Mouse (Mus musculus) megakaryocyte-erythroid progenitor cell, adult 5-6 weeks (primary cell): ENCODE results near the gene Tgm4. TPM values are rescaled to one million over a fixed set of nuclear protein-coding genes. Genes with fewer than 3 reads are reported as not detected.

ENCODE experiments used
- ATAC-seq: replicated peaks from 2 replicates; pipeline ENCODE4 v1.8.0; 2016; ENCODE audit warnings: mild to moderate bottlenecking, inconsistent platforms; ENCODE audit not compliant: severe bottlenecking, poor library complexity, low FRiP score, low TSS enrichment
- total RNA-seq, 2 experiments: library from RNA; stranded (forward) in 1 of 2; stranded (reverse) in 1 of 2; fragments of 200-1000, 215-1000 nt in 1 of 2; fragments of >200 nt in 1 of 2; fragmentation: Nextera tagmentation in 1 of 2; gene quantifications; 2 replicates each; pipeline ENCODE4 v1.2.3; 2014 to 2017

Tgm4 gene
- total RNA-seq (2014; fragmentation: Nextera tagmentation): 0.62 TPM in 1 of 2 replicates, not detected in the other
- 0.42 and 1.4 TPM in 2 replicates for total RNA-seq (2017)

DNA sequence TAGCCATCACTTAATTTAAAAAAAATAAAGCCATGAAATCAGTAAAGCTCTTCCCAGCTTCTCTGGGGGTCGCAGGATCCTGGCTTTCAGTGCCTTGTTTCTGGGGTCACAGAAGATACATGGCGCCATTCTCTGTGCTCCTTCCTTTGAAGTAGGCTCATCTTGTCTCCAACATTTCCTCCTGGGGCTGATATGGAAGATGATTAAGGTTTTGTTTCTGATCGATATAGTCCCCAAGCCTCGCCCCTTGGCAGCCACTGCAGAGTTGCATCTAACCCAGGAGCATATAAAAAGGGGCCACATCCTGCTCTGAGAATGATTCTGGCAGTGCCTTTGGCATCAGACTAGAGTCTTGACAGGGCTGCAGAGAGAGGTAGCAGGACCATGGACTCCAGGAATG, at the start of gene Tgm4:
TSS of gene Tgm4 (plus strand) at position 301 of the 400 bp plus-strand sequence.
- no peak for ATAC-seq

DNA sequence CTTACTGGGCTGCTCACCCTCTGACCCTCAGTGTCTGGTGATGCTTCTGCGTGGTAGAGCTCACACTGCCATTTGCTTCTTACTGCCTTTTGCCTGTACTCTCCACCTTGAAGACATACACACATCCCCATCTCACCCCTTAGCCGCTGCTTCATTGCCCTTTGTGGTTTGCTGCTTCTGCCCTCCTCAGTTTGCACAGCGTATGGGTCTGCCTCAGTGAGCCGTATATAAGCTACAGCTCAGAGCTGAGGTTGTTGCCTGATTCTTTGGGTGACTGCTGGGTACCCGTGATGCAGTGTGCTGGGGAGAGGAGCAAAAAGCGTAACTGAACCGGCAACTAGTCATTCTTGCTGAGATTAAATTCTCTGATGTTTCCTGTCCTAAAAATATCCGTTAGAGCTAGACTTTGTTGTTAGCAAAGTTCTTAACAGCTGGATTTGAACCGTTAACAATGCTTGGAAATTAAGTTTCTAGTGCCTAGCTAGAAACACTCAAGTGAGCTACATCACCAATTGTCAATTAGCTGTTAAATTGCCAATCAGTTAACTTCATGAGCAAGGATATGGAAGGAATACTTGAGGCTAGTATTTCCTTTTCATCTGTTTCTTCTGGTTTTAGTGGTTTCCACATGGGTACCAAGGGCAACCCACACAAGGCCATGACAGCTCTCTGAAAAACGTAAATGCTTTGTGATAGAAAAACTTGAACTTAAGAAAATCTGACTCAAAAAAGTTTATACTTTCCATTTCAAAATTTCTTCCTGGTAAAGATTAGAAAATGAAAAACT, 35.9 kb upstream of the Tgm4 start:
- ATAC-seq: no peak

DNA sequence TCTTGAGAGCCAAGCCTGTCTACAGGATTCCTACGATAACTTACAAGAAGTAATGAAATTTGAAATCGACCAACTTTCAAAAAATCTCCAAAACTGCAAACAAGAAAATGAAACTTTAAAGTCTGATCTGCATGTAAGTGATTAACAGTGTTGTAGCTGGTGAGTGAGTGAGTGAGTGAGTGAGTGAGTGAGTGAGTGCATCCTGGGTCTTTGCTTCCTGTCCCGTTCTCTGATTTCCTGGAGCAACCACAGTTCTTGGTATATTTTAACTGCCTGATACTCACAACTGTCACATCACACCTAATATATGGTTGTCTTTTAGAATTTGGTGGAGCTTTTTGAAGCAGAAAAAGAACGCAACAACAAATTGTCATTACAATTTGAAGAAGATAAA, 35.3 kb upstream of the Tgm4 start:
- ATAC-seq: no peak

DNA sequence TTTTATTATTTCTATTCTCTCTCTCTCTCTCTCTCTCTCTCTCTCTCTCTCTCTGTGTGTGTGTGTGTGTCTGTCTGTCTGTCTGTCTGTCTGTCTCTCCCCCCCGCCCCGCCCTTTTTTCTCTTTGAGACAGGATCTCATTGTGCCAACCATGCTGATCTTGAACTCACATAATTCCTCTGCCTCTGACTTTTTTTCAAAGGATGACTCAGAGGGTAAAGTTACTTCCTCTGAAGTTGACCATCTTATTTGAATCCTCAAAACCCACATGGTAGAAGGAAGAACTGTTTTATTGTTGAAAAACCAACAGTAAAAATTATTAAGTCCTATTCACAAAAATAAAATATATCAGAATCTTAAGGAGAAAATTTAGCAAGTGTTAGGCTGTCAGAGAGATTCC, 29.8 kb upstream of the Tgm4 start:
- ATAC-seq: no peak

DNA sequence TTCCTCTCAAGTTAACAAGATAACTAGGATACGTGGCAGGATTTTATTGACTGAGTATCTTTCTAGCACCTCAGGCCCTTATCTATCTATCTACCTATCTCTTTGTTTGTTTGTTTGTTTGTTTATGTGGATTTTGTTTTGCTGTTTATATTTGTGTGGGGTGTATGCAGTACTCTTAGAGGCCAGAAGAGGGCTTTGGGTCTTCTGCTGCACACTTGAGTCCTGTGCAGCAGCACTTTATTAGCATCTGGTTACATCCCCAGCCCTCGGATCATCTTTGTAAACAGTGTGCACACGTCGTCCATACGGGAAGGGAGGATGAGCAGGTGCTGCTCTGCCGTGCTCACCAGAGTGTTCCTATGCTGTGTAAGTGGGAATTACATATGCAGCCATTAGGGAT, 28.5 kb upstream of the Tgm4 start:
- ATAC-seq: peak; percentile 46; the same call in 1 of the 2 replicates

DNA sequence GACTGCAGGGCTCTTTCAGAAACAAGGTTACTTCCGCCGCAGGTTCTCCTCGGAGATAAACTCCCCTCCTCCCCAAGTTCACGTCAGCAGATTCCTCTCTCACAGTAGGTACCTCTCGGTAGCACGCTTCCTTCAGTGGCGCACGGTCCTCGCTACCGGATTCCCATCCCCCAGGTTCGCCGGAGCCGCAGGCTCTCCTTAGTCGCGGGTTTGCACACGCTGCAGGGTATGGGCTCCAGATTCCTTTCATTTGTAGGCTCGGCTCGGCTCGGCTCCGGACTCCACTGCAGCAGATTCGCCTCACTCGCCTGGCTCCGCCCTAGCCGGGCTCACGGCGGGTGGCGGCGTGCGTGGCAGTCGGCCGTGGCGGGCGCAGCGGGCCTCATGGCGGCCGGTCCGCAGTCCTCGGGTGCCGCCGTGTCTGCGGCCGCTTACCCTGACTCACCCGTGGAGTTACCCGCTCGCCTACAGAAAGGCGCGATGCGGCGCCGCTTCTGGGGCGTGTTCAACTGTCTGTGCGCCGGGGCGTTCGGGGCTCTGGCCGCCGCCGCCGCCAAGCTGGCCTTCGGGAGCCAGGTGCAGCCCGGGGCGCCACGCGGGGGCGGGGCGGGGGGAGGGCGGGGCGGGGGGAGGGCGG, 13.4 kb upstream of the Tgm4 start, which contains the start of gene Tmem42:
TSS of gene Tmem42 (plus strand) at position 332 of the 637 bp plus-strand sequence.
- peak; percentile 88 for ATAC-seq

DNA sequence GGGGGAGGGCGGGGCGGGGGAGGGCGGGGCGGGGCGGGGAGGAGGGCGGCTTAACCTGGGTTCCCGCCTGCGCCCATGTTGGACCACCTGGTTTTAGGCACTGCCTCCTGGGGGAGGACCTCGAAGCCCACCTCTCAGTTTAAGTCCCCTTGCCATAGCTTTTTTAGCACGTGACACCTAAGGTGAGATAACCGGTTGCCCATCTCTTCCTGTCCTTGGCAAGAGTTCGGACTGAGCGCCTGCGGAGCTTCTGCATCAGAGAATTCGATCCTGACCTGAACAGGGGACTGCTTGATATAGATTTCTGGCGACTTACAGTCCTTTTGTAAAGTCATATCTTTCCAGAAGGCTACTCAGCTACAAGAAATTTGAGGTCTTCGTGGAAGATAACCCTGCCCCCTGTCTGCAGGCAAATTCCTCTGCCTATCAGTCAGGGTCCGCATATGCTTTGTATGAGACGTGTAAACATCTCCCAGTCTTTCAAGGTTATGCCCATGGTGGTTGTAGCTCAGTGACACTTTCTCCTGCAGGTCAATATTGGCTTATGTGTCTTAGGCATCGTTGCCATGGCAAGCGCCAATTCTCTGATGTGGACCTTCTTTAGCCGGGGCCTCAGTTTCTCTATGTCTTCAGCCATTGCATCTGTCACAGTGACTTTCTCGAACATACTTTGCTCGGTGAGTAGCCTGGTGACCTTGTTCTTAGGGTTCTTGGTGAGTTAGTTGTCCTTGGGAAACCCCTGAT, 12.7 kb upstream of the Tgm4 start:
- ATAC-seq: peak; percentile 44

DNA sequence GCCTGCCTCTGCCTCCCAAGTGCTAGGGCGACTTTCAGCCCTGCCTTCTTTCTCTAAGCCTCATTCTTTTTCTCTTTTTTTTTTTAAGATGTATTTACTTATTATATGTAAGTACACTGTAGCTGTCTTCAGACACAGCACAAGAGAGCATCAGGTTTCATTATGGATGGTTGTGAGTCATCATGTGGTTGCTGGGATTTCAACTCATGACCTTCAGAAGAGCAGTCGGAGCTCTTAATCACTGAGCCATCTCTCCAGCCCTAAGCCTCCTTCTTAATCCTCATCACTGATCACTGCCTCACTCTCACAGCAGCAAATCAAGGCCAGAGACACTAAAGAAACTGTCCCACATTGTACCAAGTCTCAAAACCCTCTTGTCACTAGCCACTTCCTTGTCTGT, 10.3 kb upstream of the Tgm4 start:
- ATAC-seq: no peak

DNA sequence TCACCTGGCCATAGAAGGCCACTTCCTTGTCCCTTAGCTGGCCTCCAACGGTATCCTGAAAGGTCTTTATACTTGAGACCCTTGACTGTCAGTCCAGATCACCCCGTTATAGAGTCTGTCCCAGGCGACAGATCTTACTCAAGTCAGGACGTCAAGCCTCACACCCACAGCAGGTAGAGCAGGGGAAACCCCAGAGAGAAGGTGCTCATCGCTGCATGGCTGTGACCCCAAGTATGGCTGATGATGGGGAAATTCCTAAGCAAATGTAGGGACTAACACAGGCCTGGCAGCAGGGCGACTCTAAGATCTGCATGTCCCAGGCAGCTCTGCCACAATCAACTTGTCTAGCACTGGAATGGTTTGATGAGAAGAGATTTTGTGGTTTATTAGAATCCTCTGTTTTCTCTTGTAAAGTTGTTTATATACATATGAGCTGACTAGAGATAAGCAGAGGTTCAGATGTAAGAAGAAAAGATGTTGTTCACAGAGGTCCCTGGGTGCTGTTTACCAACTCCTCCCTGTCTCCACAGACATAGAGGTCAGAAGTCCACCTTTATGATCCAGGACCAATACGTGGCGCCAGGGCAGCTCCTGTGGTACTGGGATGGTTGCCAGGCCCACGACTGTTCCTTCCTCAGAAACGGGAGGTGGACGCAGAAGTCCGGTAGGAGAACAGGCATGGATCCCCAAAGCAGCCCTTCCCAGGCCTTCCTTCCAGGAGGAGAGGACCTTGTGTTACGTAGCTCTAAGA, 2.9 kb upstream of the Tgm4 start:
- no peak for ATAC-seq

DNA sequence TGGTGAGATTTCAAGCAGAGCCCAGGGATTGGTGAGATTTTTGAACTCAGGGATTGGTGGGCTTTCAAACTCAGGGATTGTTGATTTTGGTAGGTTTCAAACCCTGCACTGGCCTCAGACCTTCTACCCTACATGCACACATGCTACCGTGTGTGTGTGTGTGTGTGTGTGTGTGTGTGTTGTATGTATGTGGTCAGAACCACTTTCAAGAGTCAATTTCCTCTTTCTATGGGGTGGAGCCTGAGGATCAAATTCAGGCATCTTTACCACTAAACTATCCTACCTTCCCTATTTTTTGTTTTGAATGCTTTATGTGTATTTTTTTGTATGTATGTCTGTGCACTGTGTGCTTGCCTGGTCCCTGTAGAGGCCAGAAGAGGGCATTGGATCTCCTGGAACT, 13.1 kb downstream of the Tgm4 start:
- no peak for ATAC-seq

DNA sequence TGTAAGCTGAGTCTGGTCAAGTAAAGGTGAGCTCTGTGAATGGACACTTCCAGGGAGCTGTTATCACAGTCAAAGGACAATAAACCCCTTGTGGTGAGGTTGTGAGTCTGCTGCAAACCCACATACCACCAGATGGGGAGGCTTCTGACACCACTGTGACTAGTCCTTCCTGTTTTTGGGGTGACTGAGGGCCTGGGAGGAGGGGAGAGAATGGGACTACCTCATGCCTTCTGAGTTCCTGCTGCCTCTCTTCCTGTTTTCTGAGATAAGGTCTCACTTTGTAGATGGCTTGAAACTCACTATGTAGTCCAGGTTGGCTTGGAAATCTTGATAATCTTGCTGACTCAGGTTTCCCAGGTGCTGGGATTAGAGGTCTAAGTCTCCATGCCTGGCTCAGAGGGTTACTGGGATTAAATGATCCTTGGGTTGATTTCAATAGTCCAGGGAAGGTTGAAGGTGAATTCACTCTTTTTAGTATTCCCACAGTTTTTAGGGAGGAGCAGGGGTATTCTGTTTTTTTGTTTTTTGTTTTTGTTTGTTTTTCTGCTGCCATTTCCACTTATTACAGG, 24.3 kb downstream of the Tgm4 start:
- peak; percentile 65 for ATAC-seq

DNA sequence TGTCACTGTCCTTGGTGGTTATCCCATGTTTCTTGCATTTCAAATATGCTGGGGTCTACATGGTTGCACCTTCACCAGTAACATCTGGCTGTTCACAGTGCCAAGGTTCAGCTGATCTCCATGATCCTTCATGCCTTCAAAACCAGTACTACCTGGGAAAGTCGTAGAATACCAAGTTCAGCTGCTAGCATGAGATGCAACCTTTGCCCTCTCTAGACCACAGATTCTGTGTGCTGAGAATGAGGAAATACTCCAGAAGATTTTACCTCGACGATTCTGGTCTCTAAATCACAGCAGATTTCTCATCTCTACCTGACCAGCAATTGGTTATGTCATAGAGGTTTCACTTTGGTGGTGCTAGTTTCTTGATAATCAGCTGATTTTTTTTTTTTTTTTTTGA, 25.6 kb downstream of the Tgm4 start:
- ATAC-seq: no peak

DNA sequence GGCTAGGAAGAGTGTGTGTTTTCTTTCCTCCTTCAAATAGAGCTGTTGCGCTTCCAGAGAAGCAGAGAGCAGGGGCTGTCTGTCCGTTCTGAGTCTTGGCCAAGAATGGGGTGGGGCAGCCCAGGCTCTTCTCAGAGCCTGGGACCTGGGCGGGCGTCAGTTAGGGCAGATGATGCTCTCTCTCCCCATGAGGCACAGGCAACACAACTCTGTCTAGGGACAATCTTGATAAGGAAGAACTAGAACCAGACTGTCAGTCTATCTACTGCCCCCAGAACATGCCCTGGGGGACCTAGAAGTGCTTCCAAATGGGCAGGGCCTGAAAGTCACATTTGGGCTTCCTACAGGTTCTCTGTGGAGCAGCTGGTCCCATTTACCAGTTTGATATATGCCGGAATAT, 44.6 kb downstream of the Tgm4 start:
- ATAC-seq: peak; percentile 95

DNA sequence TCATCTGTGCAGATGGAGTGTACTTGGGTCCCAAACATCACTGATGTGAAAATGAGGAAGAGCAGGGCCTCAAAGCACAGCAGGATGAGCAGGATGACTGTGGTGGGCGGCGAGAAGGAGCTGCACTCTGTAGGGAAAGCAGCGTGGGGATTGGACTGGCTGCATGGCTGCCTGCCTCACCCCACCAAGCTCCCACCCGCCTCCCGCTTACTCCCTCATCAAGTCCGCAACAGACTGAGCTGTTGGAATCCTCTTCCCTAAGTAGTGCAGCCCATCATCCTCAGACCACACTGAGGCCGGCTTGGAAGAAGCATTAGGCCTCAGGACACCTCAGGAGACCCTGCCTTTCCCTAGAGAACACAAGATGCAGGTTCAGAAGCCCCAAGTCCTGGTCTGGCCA, 45.8 kb downstream of the Tgm4 start:
- no peak for ATAC-seq

DNA sequence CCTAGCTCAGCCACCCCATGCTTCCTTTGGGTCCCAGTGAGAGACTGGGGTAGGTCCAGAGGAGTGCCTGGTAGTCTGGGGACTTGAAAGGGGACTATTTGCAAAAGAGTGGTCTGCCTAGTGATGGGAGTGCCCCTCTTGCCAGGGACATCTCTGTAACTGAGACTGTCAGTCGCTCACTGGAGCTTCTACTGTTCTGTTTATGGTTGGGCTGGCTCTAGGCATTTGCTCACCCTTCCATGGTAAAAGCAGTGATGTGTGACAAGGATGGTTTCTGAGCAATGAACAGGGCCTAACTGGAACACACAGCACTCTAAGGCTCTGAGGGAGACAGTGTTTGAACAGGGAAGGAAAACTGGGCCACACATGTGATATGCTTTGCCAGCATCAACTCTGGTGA, 46.3 kb downstream of the Tgm4 start:
- ATAC-seq: no peak

DNA sequence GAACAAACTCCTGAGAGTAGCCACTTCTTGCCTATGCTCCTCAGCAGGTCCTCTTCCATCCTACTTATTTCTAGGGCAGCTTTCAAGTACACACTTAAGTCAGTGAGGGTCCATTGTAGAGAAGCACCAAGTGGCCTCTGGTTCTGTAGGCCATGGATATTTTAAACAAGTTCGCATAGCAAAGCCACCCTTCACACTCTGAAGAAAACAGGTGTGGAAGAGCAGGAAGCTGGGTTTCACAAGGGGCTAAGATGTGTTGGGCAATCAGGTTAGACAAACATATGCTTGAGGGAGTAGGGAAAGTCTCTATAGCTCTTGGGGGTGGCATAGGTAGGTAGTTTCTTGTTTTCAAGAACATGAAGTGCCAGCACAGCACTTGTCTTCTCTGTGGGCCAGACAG, 50.8 kb downstream of the Tgm4 start:
- ATAC-seq: no peak

DNA sequence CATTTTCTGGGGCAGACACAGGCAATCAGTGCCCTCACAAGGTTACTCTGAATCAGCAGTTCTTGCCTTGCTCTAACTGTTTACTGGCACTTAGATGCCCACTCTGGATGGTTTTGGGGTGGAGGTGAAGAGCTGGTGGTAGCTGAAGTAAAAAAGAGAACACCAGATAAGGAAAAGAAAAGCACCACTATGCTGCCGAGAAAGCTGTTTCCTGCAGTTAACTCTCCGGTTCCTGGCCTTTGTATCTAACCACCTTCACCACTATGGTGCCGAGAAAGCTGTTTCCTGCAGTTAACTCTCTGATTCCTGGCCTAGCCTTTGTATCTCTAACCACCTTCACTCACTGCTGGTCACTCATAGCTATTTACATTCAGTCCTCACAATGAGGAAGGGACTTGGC, 53.0 kb downstream of the Tgm4 start:
- peak; percentile 31 for ATAC-seq

DNA sequence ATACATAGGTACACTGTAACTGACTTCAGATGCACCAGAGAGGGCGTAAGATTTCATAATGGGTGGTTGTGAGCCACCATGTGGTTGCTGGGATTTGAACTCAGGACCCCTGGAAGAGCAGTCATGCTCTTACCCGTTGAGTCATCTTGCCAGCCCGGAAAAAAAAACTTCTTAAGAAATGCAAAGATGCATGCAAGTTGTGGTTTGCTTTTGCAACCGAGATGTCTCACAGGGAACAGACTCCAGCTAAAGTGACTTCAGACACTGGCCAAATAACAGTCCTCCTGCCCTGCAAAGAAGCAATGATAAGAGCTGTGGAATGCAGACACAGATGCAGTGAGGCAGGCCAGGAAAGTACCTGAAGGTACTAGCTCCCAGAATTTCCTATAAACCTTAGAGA, 56.3 kb downstream of the Tgm4 start:
- ATAC-seq: no peak
